Mouse (Mus musculus): ENCODE results near the gene Ccdc71l.

Gene Ccdc71l

GRCm38 (mm10) chr12:32378528-32379295 lies at the start of gene Ccdc71l:
Ccdc71l (plus strand) TSS chr12:32378704.
- peak; percentile 90 to 91 for DNase-seq

- no peak for DNase-seq
Observed at GRCm38 (mm10) chr12:32339078-32339477, 39.4 kb upstream of the Ccdc71l start.

- no peak for DNase-seq
Observed at GRCm38 (mm10) chr12:32343487-32343886, 35.0 kb upstream of the Ccdc71l start.

GRCm38 (mm10) chr12:32346121-32346520 lies 32.4 kb upstream of the Ccdc71l start:
- DNase-seq, result no peak

- DNase-seq, result no peak
Observed at GRCm38 (mm10) chr12:32348493-32348892, 30.0 kb upstream of the Ccdc71l start.

- no peak for DNase-seq
Observed at GRCm38 (mm10) chr12:32351874-32352273, 26.6 kb upstream of the Ccdc71l start.

- DNase-seq, result peak; percentile 88 to 90
Observed at GRCm38 (mm10) chr12:32379296-32379725, 807 bp downstream of the Ccdc71l start.

- no peak for DNase-seq
Observed at GRCm38 (mm10) chr12:32379731-32380130, 1.2 kb downstream of the Ccdc71l start.

GRCm38 (mm10) chr12:32380457-32380856 lies 2.0 kb downstream of the Ccdc71l start:
- DNase-seq, result no peak

- no peak for DNase-seq
Observed at GRCm38 (mm10) chr12:32381011-32381410, 2.5 kb downstream of the Ccdc71l start.

- no peak for DNase-seq
Observed at GRCm38 (mm10) chr12:32419537-32419936, 41.0 kb downstream of the Ccdc71l start.

GRCm38 (mm10) chr12:32427832-32428231 lies 49.3 kb downstream of the Ccdc71l start:
- no peak for DNase-seq

- DNase-seq, result no peak
Observed at GRCm38 (mm10) chr12:32431004-32431403, 52.5 kb downstream of the Ccdc71l start.
